Mouse (Mus musculus): Measurements from ENCODE around the gene Adamts15. TPM values are rescaled to one million over a fixed set of nuclear protein-coding genes. Genes with fewer than 3 reads are reported as not detected.

Adamts15 gene
- polyA plus RNA-seq, 1 experiment, result 4.6 TPM

DNA sequence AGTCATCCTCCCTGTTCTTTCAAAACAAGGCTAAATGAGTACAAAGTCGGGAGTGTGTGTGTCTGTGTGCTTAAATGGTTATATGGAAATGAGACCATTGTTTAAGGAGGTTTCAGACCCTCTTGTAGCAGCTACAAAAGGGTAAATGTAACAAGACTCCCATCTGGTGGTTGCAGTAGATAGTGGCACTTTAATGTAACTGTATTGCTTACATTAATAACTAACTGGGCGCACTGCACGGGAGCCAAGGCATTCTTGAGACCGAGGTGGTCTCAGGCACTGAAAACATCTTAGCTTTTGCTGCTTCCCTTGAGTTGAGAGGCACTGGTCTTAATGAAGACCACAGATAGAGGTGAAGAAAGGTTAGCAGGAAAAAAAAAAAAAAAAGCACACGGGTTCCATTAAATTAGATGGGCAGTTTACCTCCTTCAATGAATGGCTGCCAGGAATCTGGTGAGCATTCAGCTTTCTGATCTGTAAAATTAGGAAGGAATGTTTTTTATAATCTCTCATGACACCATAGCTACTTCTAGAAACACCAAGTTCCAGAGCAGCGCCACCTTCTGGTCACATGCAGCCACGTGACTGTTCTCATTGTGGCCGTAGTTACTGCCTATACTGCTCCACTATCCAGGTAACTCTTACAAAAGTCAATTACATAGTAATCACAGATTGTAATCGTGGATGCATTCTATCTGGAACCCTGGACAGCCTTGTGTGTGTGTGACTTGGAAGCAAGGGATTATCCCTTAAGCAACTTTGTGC, 14.6 kb upstream of the Adamts15 start:
- H3K9ac ChIP-seq (ENCODE audit: low read depth, poor library complexity, severe bottlenecking), result no peak overlapping the region
- TF ChIP-seq POLR2A (IDR thresholded peaks at IDR 0.05; ENCODE audit: insufficient read depth, low read length) (no peak), CTCF (IDR thresholded peaks at IDR 0.05; ENCODE audit: low read depth, low read length) (peak; percentile 76), EP300 (IDR thresholded peaks at IDR 0.05; ENCODE audit: insufficient read depth, low read depth, low read length) (no peak)
- no peaks in the 10 kb centered on the region for H3K4me1 ChIP-seq (ENCODE audit: control insufficient read depth, insufficient read depth, low read length)
- no peaks in the 10 kb centered on the region for H3K9me3 ChIP-seq (replicated peaks; ENCODE audit: control insufficient read depth, insufficient read depth, low read length, poor library complexity, severe bottlenecking)
- H3K27ac ChIP-seq (ENCODE audit: insufficient read depth, low read length), result no peak overlapping the region
- no peaks in the 10 kb centered on the region for H3K36me3 ChIP-seq (ENCODE audit: control insufficient read depth, insufficient read depth, low read length, poor library complexity, severe bottlenecking)
- no peak overlapping the region for H3K4me3 ChIP-seq (ENCODE audit: low read depth, low read length)
- H3K27me3 ChIP-seq (ENCODE audit: control insufficient read depth, insufficient read depth, low read length, poor library complexity, severe bottlenecking), result no peaks in the 10 kb centered on the region; the same call in 1 of the 2 replicates

DNA sequence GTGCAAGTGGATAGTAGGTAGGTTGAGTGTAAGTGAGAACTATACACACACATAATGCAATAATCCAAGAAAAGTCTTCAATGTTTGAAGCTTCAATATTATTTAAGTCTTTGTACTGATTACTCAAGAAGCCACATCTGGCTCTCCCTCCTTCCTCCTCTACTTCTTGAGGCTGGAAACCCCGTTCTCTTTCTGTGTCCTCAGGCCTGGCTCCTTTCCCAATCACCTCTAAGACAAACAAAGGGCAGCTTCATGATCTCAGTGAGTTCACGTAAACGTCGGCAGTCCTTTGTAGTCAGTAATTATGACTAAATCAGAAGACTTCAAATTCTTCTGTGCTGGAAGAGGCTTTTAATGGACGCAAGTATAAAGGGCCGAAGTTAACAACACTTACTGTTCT, 12.6 kb upstream of the Adamts15 start:
- H3K4me3 ChIP-seq (ENCODE audit: low read depth, low read length), result no peak overlapping the region
- no peak overlapping the region for H3K9ac ChIP-seq (ENCODE audit: low read depth, poor library complexity, severe bottlenecking)
- TF ChIP-seq EP300 (IDR thresholded peaks at IDR 0.05; ENCODE audit: insufficient read depth, low read depth, low read length) (no peak), POLR2A (IDR thresholded peaks at IDR 0.05; ENCODE audit: insufficient read depth, low read length) (no peak), CTCF (IDR thresholded peaks at IDR 0.05; ENCODE audit: low read depth, low read length) (no peak)
- H3K9me3 ChIP-seq (replicated peaks; ENCODE audit: control insufficient read depth, insufficient read depth, low read length, poor library complexity, severe bottlenecking), result no peaks in the 10 kb centered on the region
- no peaks in the 10 kb centered on the region for H3K27me3 ChIP-seq (ENCODE audit: control insufficient read depth, insufficient read depth, low read length, poor library complexity, severe bottlenecking)
- H3K27ac ChIP-seq (ENCODE audit: insufficient read depth, low read length), result no peak overlapping the region
- no peaks in the 10 kb centered on the region for H3K4me1 ChIP-seq (ENCODE audit: control insufficient read depth, insufficient read depth, low read length)
- no peaks in the 10 kb centered on the region for H3K36me3 ChIP-seq (ENCODE audit: control insufficient read depth, insufficient read depth, low read length, poor library complexity, severe bottlenecking)

DNA sequence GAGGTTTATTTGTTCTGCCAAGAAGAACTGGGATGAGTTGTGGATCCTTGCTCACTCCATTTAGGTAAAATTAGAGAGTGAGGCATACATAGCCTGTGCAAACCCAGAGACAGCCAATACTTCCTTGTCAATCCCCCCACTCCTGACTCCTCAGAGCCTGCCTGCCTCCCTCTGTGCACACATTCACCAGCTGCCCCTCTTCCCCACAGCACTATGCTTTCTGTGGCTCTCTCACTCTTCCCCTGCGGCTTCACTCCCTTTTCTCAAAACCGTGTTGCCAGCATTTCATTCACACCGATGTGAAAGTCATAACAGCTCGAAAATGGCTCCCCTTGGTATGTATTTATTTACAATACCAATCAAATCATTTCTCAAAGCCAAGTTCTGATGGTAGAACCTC, 10.1 kb upstream of the Adamts15 start:
- Histone ChIP-seq H3K9me3 (replicated peaks; ENCODE audit: control insufficient read depth, insufficient read depth, low read length, poor library complexity, severe bottlenecking) (no peaks in the 10 kb centered on the region), H3K9ac (ENCODE audit: low read depth, poor library complexity, severe bottlenecking) (no peak overlapping the region), H3K27ac (ENCODE audit: insufficient read depth, low read length) (no peak overlapping the region), H3K27me3 (ENCODE audit: control insufficient read depth, insufficient read depth, low read length, poor library complexity, severe bottlenecking) (no peaks in the 10 kb centered on the region), H3K36me3 (ENCODE audit: control insufficient read depth, insufficient read depth, low read length, poor library complexity, severe bottlenecking) (no peaks in the 10 kb centered on the region), H3K4me3 (ENCODE audit: low read depth, low read length) (no peak overlapping the region), H3K4me1 (ENCODE audit: control insufficient read depth, insufficient read depth, low read length) (no peaks in the 10 kb centered on the region)
- no peak for TF ChIP-seq CTCF (IDR thresholded peaks at IDR 0.05; ENCODE audit: low read depth, low read length)
- TF ChIP-seq POLR2A (IDR thresholded peaks at IDR 0.05; ENCODE audit: insufficient read depth, low read length), result no peak
- TF ChIP-seq EP300 (IDR thresholded peaks at IDR 0.05; ENCODE audit: insufficient read depth, low read depth, low read length), result no peak

DNA sequence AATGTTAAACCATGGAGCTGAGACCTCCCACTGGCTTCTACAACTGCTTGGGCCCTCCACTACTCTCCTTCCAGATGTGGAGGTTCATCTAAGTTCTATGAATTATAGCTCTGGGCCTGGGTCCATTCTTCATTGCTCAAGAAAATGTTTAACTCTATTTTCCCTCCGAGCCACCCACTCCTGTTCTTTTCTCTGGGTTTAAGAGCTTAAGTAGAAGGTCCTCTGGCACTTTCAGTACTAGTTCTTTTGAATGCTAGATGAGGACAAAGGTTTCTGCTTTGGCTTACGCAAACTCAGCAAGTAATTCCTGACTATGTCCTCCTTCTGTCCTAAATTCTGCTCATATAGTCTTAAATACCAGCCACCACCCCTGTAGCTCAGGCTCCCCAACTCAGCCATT, 6.5 kb upstream of the Adamts15 start:
- TF ChIP-seq POLR2A (IDR thresholded peaks at IDR 0.05; ENCODE audit: insufficient read depth, low read length) (no peak), EP300 (IDR thresholded peaks at IDR 0.05; ENCODE audit: insufficient read depth, low read depth, low read length) (no peak), CTCF (IDR thresholded peaks at IDR 0.05; ENCODE audit: low read depth, low read length) (no peak)
- Histone ChIP-seq H3K27me3 (ENCODE audit: control insufficient read depth, insufficient read depth, low read length, poor library complexity, severe bottlenecking) (no peaks in the 10 kb centered on the region), H3K4me1 (ENCODE audit: control insufficient read depth, insufficient read depth, low read length) (no peaks in the 10 kb centered on the region), H3K9ac (ENCODE audit: low read depth, poor library complexity, severe bottlenecking) (no peak overlapping the region), H3K27ac (ENCODE audit: insufficient read depth, low read length) (no peak overlapping the region), H3K36me3 (ENCODE audit: control insufficient read depth, insufficient read depth, low read length, poor library complexity, severe bottlenecking) (no peaks in the 10 kb centered on the region), H3K4me3 (ENCODE audit: low read depth, low read length) (no peak overlapping the region), H3K9me3 (replicated peaks; ENCODE audit: control insufficient read depth, insufficient read depth, low read length, poor library complexity, severe bottlenecking) (no peaks in the 10 kb centered on the region)

DNA sequence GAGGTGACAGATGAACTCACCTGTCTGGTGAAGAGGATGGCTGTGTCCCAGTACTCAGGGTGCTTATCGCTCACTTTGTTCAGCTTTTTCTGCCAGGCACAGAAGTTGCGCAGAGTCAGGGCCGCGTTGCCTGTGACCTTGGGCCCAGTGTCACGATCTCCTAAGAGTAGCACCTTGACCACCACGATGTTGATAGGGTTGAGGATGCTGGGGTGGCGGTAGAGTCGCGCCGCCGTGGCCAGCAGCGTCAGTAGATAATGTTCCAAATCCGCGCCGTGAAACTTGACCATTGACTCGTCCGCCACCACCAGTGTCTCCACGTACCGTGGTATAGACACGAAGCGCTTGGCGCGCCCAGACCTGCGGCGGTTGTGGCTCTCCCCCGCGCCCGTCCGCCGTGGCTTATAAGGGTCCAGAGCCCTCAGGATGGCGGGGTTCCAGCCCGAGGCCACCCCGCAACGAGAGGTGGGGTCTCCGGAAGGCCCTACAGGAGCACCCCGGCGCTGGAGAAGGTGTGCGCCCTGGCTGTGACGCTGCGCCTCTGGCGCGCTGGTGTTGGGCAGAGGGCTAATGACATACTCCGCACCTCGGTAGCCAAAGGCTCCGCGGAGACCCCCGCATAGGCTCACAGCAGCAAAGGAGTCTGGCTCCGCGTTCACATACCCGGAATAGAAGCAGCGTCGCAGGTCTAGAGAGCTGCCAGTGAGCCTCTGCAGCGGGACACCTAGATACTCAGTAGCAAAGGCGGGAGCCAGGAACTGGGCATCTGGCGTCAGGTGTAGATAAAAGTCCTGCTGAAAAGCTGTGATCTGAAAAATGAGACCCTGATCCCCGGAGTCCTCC, 770 bp downstream of the Adamts15 start:
- Histone ChIP-seq H3K27me3 (ENCODE audit: control insufficient read depth, insufficient read depth, low read length, poor library complexity, severe bottlenecking) (peaks cover 3% of the 10 kb centered on the region; the same call in 1 of the 2 replicates), H3K9ac (ENCODE audit: low read depth, poor library complexity, severe bottlenecking) (peak overlapping the region; percentile 38), H3K36me3 (ENCODE audit: control insufficient read depth, insufficient read depth, low read length, poor library complexity, severe bottlenecking) (no peaks in the 10 kb centered on the region), H3K9me3 (replicated peaks; ENCODE audit: control insufficient read depth, insufficient read depth, low read length, poor library complexity, severe bottlenecking) (no peaks in the 10 kb centered on the region), H3K27ac (ENCODE audit: insufficient read depth, low read length) (no peak overlapping the region), H3K4me1 (ENCODE audit: control insufficient read depth, insufficient read depth, low read length) (no peaks in the 10 kb centered on the region), H3K4me3 (ENCODE audit: low read depth, low read length) (peak overlapping the region; percentile 64)
- no peak for TF ChIP-seq POLR2A (IDR thresholded peaks at IDR 0.05; ENCODE audit: insufficient read depth, low read length)
- no peak for TF ChIP-seq EP300 (IDR thresholded peaks at IDR 0.05; ENCODE audit: insufficient read depth, low read depth, low read length)
- TF ChIP-seq CTCF (IDR thresholded peaks at IDR 0.05; ENCODE audit: low read depth, low read length), result no peak

DNA sequence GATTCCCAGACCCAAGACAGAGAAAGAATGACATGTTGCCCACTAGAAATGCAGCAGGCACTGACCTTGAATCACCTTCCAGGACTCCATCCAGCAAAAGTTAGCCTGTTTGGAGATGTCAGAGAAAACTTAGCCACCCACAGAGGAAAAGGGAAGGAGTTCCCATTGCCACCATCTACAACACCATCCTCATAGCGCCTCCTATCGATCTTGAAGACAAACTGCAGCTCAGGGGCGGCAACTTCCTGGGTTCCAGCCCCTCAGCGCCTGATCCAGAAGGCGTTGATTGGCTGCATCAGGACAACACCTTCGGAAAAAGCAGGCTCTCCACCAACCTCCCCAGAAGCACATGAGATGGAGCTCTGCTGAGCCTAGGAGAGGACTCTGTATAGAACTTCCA, 1.5 kb downstream of the Adamts15 start:
- peak; percentile 69 for TF ChIP-seq CTCF (IDR thresholded peaks at IDR 0.05; ENCODE audit: low read depth, low read length)
- TF ChIP-seq POLR2A (IDR thresholded peaks at IDR 0.05; ENCODE audit: insufficient read depth, low read length), result no peak
- H3K9me3 ChIP-seq (replicated peaks; ENCODE audit: control insufficient read depth, insufficient read depth, low read length, poor library complexity, severe bottlenecking), result no peaks in the 10 kb centered on the region
- H3K27me3 ChIP-seq (ENCODE audit: control insufficient read depth, insufficient read depth, low read length, poor library complexity, severe bottlenecking), result peaks cover 3% of the 10 kb centered on the region; the same call in 1 of the 2 replicates
- H3K4me1 ChIP-seq (ENCODE audit: control insufficient read depth, insufficient read depth, low read length), result no peaks in the 10 kb centered on the region
- H3K36me3 ChIP-seq (ENCODE audit: control insufficient read depth, insufficient read depth, low read length, poor library complexity, severe bottlenecking), result no peaks in the 10 kb centered on the region
- no peak overlapping the region for H3K4me3 ChIP-seq (ENCODE audit: low read depth, low read length)
- H3K27ac ChIP-seq (ENCODE audit: insufficient read depth, low read length), result no peak overlapping the region
- H3K9ac ChIP-seq (ENCODE audit: low read depth, poor library complexity, severe bottlenecking), result no peak overlapping the region

Data from ES-Bruce4 (cell line).